27 mouse cellular contexts compared by ENCODE assay signal in the genomic region with DNA sequence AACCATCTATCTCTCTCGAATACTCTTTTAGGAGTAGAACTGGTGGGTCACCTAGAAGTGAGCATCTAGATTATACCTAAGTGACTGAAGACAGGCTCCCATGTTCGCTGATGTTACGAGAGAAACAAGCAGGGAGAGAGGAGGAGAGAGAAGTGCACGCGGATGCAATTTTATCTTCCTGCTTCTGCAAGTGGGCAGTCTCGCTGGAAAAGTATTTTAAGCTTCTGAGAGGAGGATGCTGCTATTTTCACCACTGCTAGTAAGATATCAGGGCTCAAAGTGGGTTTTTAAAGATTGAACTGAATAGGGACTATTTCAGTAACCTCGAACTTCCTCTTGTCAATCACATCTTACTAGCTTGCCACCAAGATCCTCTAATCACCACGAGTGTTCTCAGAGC. TPM values are rescaled to one million over a fixed set of nuclear protein-coding genes. Genes with fewer than 3 reads are reported as not detected.
A peak's percentile ranks its signal among the peaks of the same experiment; 100 is the strongest.
DNase-seq lines count a peak whose midpoint lies in the region; ATAC-seq and TF ChIP-seq lines count a peak whose summit lies in the region.
"Had no signal": no experiment of that assay in that cellular context is flagged by ENCODE, and none has a peak within 500 bp of the region (broad histone marks: within the 10 kb centered on the region; RNA-seq: fewer than 3 reads in every experiment).

No protein-coding gene starts in this region.

- H3K27me3 ChIP-seq in MEL (ENCODE audit: control insufficient read depth in 1 of 2, insufficient read depth in 2 of 2, low read length in 2 of 2): no peaks in the 10 kb centered on the region
- H3K27me3 ChIP-seq: embryonic facial prominence, embryonic 12.5 days; forebrain, embryonic 13.5 days; hindbrain, embryonic 15.5 days; intestine, embryonic 15.5 days; midbrain, embryonic 15.5 days; neural tube, embryonic 12.5 days had no signal

- H3K4me1 ChIP-seq in MEL (ENCODE audit: control insufficient read depth in 1 of 2, insufficient read depth in 2 of 2, low read length in 2 of 2): no peaks in the 10 kb centered on the region; a peak in 1 of 4 replicates
- H3K4me1 ChIP-seq: embryonic facial prominence, embryonic 12.5 days; forebrain, embryonic 13.5 days; heart, embryonic 10.5 days; hindbrain, embryonic 15.5 days; intestine, embryonic 15.5 days; limb, embryonic 10.5 days; midbrain, embryonic 15.5 days; neural tube, embryonic 12.5 days had no signal

- H3K36me3 ChIP-seq in MEL (ENCODE audit: control insufficient read depth in 1 of 2, insufficient read depth in 2 of 2, low read length in 2 of 2): peaks cover 0 to 3% of the 10 kb centered on the region in 2 experiments; a peak in 2 of 4 replicates
- H3K36me3 ChIP-seq: embryonic facial prominence, embryonic 12.5 days; heart, embryonic 10.5 days; hindbrain, embryonic 15.5 days; intestine, embryonic 15.5 days; limb, embryonic 10.5 days; midbrain, embryonic 15.5 days; neural tube, embryonic 12.5 days had no signal

- DNase-seq in layer of hippocampus, adult 11-12 months (ENCODE audit: low spot score): peak; percentile 6
- DNase-seq in layer of hippocampus, postnatal 36 days: no peak
- DNase-seq in MEL (ENCODE audit: low read depth, low spot score): peak; percentile 15
- peak; percentile 79 for DNase-seq in brain, adult 2 months (ENCODE audit: low read depth, low spot score)
- DNase-seq in left cerebral cortex, postnatal 14 days (ENCODE audit: low spot score in 2 of 2): peak; percentile 14 to 47
- no peak for DNase-seq in ovary, postnatal 36 days (ENCODE audit: low spot score)
- no peak for DNase-seq in thymus, postnatal 0 days (ENCODE audit: low spot score)
- DNase-seq: adrenal gland, adult 8-10 months; cerebellum, adult 18-20 months; cerebellum, postnatal 14 days; gastrocnemius, postnatal 36 days; heart, postnatal 14 days; kidney, postnatal 36 days; lung, postnatal 4 days; spleen, adult 18-20 months; thymus, postnatal 14 days had no signal

- TF ChIP-seq POLR2A in MEL (IDR thresholded peaks at IDR 0.05; ENCODE audit: control insufficient read depth in 1 of 2, insufficient read depth in 1 of 2, low read depth in 1 of 2, low read length in 2 of 2, poor library complexity in 1 of 2): no peak

- no peak for TF ChIP-seq EP300 in MEL (IDR thresholded peaks at IDR 0.05; ENCODE audit: low read depth in 1 of 2, low read length in 2 of 2)

- H3K79me2 ChIP-seq in MEL (ENCODE audit: control insufficient read depth, insufficient read depth, low read length, poor library complexity): no peaks in the 10 kb centered on the region

- H3K4me3 ChIP-seq in MEL (ENCODE audit: control insufficient read depth in 1 of 2, insufficient read depth in 1 of 2, low read depth in 2 of 2, low read length in 2 of 2): no peak overlapping the region
- H3K4me3 ChIP-seq: embryonic facial prominence, embryonic 12.5 days; erythroblast, embryonic 14.5 days; forebrain, embryonic 13.5 days; heart, embryonic 10.5 days; hindbrain, embryonic 15.5 days; intestine, embryonic 15.5 days; limb, embryonic 10.5 days; midbrain, embryonic 15.5 days; neural tube, embryonic 12.5 days had no signal

- no peak for TF ChIP-seq CTCF in MEL (IDR thresholded peaks at IDR 0.05 in 2 of 3, conservative IDR thresholded peaks at IDR 0.05 in 1 of 3; ENCODE audit: control insufficient read depth in 1 of 3, insufficient read depth in 1 of 3, low read depth in 2 of 3, low read length in 3 of 3, poor library complexity in 1 of 3, severe bottlenecking in 1 of 3)

- no peak overlapping the region for H3K27ac ChIP-seq in MEL (ENCODE audit: control insufficient read depth, low read depth, low read length)
- H3K27ac ChIP-seq: embryonic facial prominence, embryonic 12.5 days; forebrain, embryonic 13.5 days; heart, embryonic 10.5 days; hindbrain, embryonic 15.5 days; intestine, embryonic 15.5 days; limb, embryonic 10.5 days; midbrain, embryonic 15.5 days; neural tube, embryonic 12.5 days had no signal

- intact Hi-C loops in left cerebral cortex, postnatal 14 days (cut with DNase I): no loop called here

- no peaks in the 10 kb centered on the region for H3K9me3 ChIP-seq in MEL (replicated peaks; ENCODE audit: insufficient read depth, low read length)
- H3K9me3 ChIP-seq: embryonic facial prominence, embryonic 12.5 days; forebrain, embryonic 13.5 days; heart, embryonic 10.5 days; hindbrain, embryonic 15.5 days; intestine, embryonic 15.5 days; limb, embryonic 10.5 days; midbrain, embryonic 15.5 days; neural tube, embryonic 12.5 days had no signal

- no peak for TF ChIP-seq RAD21 in MEL (IDR thresholded peaks at IDR 0.05; ENCODE audit: low read depth, low read length)

- no peak for ATAC-seq in inflammation-experienced regulatory T-cells, adult 6 months
- ATAC-seq: activated CD4-positive, CD25-positive, alpha-beta regulatory T cell, adult 4 months; forebrain, embryonic 13.5 days; intestine, embryonic 15.5 days; midbrain, embryonic 15.5 days had no signal

- no peak overlapping the region for H3K9ac ChIP-seq in MEL (ENCODE audit: control insufficient read depth, low read depth, low read length, poor library complexity, severe bottlenecking)
- H3K9ac ChIP-seq: embryonic facial prominence, embryonic 12.5 days; forebrain, embryonic 13.5 days; hindbrain, embryonic 15.5 days; intestine, embryonic 15.5 days; midbrain, embryonic 15.5 days; neural tube, embryonic 12.5 days had no signal

TF ChIP-seq in MEL, 35 proteins besides CTCF, POLR2A, EP300 and RAD21:
- TF ChIP-seq MYB (IDR thresholded peaks at IDR 0.05; ENCODE audit: low read depth, low read length) (no peak), NELFE (IDR thresholded peaks at IDR 0.05; ENCODE audit: low read depth, low read length) (no peak)

RNA-seq across cellular contexts. Expression of gene Thumpd2, which starts 38.0 kb away (rescaled TPM):
- 1 to 10 TPM; 7.0 to 7.6 TPM for total RNA-seq in layer of hippocampus, postnatal 36 days (2021)
- 15.5 and 15.8 TPM in 2 replicates for total RNA-seq in MEL (2012; rRNA removed)
- polyA plus RNA-seq in MEL (2012; ENCODE audit: insufficient read depth in 1 of 2, insufficient read length in 2 of 2, low read depth in 1 of 2, low replicate concordance in 2 of 2, missing spikeins in 1 of 2): 10 to 100 TPM in 1 of 2 experiments, not detected in 1; 15.1 TPM
- total RNA-seq in left cerebral cortex, postnatal 14 days (2021): 1 to 10 TPM; 4.2 to 6.1 TPM
- polyA plus RNA-seq in inflammation-experienced regulatory T-cells, adult 6 months (2017; shearing (Covaris generic)): 10 to 100 TPM in 2 of 3 experiments, 1 to 10 TPM in 1; 8.4 to 14.2 (median 12.5) TPM
- polyA plus RNA-seq in thymus, postnatal 0 days (2015; fragmentation: Nextera tagmentation; extraction: Ambion mirVana): 21.5 and 22.2 TPM in 2 replicates
- polyA plus RNA-seq: erythroblast, embryonic 14.5 days had no signal

Comparison
In these comparisons a context has a peak if more than half of its experiments do, and no peak if none do; other contexts are left out.
1. DNase-seq: peak in layer of hippocampus, adult 11-12 months (single experiment), MEL (single experiment), brain, adult 2 months (single experiment) and left cerebral cortex, postnatal 14 days (2 of 2); none in layer of hippocampus, postnatal 36 days (0 of 2), ovary, postnatal 36 days (single experiment) and thymus, postnatal 0 days (single experiment).